10 mouse cellular contexts compared by ENCODE assay signal in the genomic region with DNA sequence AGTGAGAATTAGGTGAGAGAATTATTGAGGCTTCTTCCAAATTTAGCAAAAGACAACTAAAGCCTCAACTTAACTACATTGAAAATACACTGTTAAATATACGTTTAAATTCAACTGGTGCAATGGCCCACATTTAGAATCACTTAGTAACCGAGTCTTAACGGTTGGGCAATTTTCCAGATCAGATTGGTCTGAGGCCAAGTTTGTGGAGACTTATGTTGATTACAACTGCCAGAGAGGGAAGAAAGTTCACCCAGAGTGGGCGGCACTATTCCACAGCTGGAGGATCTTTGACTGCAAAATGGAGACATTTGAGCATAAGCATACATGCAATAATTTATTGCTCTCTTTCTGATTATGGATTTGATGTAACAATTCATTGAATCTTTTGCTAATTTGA.
DNase-seq lines count a peak whose midpoint lies in the region; ATAC-seq lines count a peak whose summit lies in the region.
"Had no signal": no experiment of that assay in that cellular context is flagged by ENCODE, and none has a peak within 500 bp of the region (broad histone marks: within the 10 kb centered on the region; RNA-seq: fewer than 3 reads in every experiment).

No protein-coding gene starts in this region.

- peak; percentile 0 to 4 for DNase-seq in heart, postnatal 10 days
- DNase-seq in heart, postnatal 36 days = no peak
- peak; percentile 14 for DNase-seq in ovary, postnatal 14 days (ENCODE audit: low spot score)
- no peak for DNase-seq in ovary, adult 18-20 months (ENCODE audit: low spot score)
- peak; percentile 29 to 56 for DNase-seq in lung, postnatal 4 days
- DNase-seq in spleen, postnatal 14 days (ENCODE audit: low spot score in 2 of 2) = no peak
- DNase-seq in cerebellum, adult 9-11 months = no peak
- DNase-seq: heart, adult 18-20 months had no signal

- intact Hi-C loops in heart, postnatal 10 days (cut with DNase I) = no loop called here
- intact Hi-C loops in heart, postnatal 36 days (cut with DNase I) = no loop called here

- ATAC-seq in common myeloid progenitor, adult 5-6 weeks (replicated peaks; ENCODE audit: low read depth, poor library complexity, severe bottlenecking) = peak; percentile 63; the same call in 1 of the 2 replicates
- ATAC-seq: liver, embryonic 12.5 days had no signal

Comparison
In these comparisons a context has a peak if more than half of its experiments do, and no peak if none do; other contexts are left out.
1. DNase-seq: peak in heart, postnatal 10 days (2 of 2), ovary, postnatal 14 days (single experiment) and lung, postnatal 4 days (2 of 2); none in heart, postnatal 36 days (0 of 2), ovary, adult 18-20 months (single experiment), spleen, postnatal 14 days (0 of 2) and cerebellum, adult 9-11 months (single experiment).